Mouse (Mus musculus): ENCODE measurements around the gene Sf3a2. TPM values are rescaled to one million over a fixed set of nuclear protein-coding genes. Genes with fewer than 3 reads are reported as not detected.

The Sf3a2 gene
- total and polyA plus RNA-seq, 3 experiments, result 50.4 to 210 TPM; not detected in 1

GRCm38 (mm10) chr10:80805925-80806324, 7.9 kb downstream of the Sf3a2 start (continued):
- TF ChIP-seq NELFE (IDR thresholded peaks at IDR 0.05; ENCODE audit: low read depth, low read length), result no peak
- no peak for TF ChIP-seq MXI1 (IDR thresholded peaks at IDR 0.05; ENCODE audit: low read depth, low read length)
- no peak for TF ChIP-seq ELF1 (IDR thresholded peaks at IDR 0.05; ENCODE audit: low read depth, low read length)
- TF ChIP-seq GABPA (IDR thresholded peaks at IDR 0.05; ENCODE audit: low read depth, low read length), result no peak
- TF ChIP-seq ZC3H11A (IDR thresholded peaks at IDR 0.05; ENCODE audit: low read depth, low read length), result peak; percentile 58
- TF ChIP-seq RAD21 (IDR thresholded peaks at IDR 0.05; ENCODE audit: low read depth, low read length), result peak; percentile 71
- no peak; a peak in 1 of 4 replicates for TF ChIP-seq POLR2A (IDR thresholded peaks at IDR 0.05; ENCODE audit: control insufficient read depth in 1 of 2, insufficient read depth in 1 of 2, low read depth in 1 of 2, low read length in 2 of 2, poor library complexity in 1 of 2)
- TF ChIP-seq EP300 (IDR thresholded peaks at IDR 0.05; ENCODE audit: low read depth in 1 of 2, low read length in 2 of 2), result no peak

GRCm38 (mm10) chr10:80806341-80807056, 8.5 kb downstream of the Sf3a2 start:
- no peaks in the 10 kb centered on the region for H3K9me3 ChIP-seq (replicated peaks; ENCODE audit: insufficient read depth, low read length)
- H3K27me3 ChIP-seq (ENCODE audit: control insufficient read depth in 1 of 2, insufficient read depth in 2 of 2, low read length in 2 of 2), result no peaks in the 10 kb centered on the region
- H3K4me1 ChIP-seq (ENCODE audit: control insufficient read depth in 1 of 2, insufficient read depth in 2 of 2, low read length in 2 of 2), result 0 out of 4 replicates have a peak, but pooled peaks cover 0 to 5% of the 10 kb centered on the region in 2 experiments
- no peaks in the 10 kb centered on the region for H3K36me3 ChIP-seq (ENCODE audit: control insufficient read depth in 1 of 2, insufficient read depth in 2 of 2, low read length in 2 of 2)
- TF ChIP-seq KAT2A (conservative IDR thresholded peaks at IDR 0.05; ENCODE audit: low read depth, low read length) (no peak), RAD21 (IDR thresholded peaks at IDR 0.05; ENCODE audit: low read depth, low read length) (no peak), CHD2 (IDR thresholded peaks at IDR 0.05; ENCODE audit: low read length) (no peak), USF2 (IDR thresholded peaks at IDR 0.05; ENCODE audit: borderline replicate concordance in 1 of 2, insufficient read depth in 1 of 2, low read depth in 1 of 2, low read length in 2 of 2) (no peak), MAFK (IDR thresholded peaks at IDR 0.05; ENCODE audit: borderline replicate concordance, low read depth, low read length) (no peak), HCFC1 (IDR thresholded peaks at IDR 0.05; ENCODE audit: low read depth, low read length) (no peak)
- peak overlapping the region; percentile 78 for H3K9ac ChIP-seq (ENCODE audit: control insufficient read depth, low read depth, low read length, poor library complexity, severe bottlenecking)
- peaks cover 1% of the 10 kb centered on the region; the same call in 1 of the 2 replicates for H3K79me2 ChIP-seq (ENCODE audit: control insufficient read depth, insufficient read depth, low read length, poor library complexity)
- peak overlapping the region; percentile 11; the same call in 1 of the 2 replicates for H3K27ac ChIP-seq (ENCODE audit: control insufficient read depth, low read depth, low read length)
- peak overlapping the region; percentile 28 to 55; a peak in 3 of 4 replicates for H3K4me3 ChIP-seq (ENCODE audit: control insufficient read depth in 1 of 2, insufficient read depth in 1 of 2, low read depth in 2 of 2, low read length in 2 of 2)
- no peak for DNase-seq (ENCODE audit: low read depth, low spot score)

- H3K9ac ChIP-seq (ENCODE audit: control insufficient read depth, low read depth, low read length, poor library complexity, severe bottlenecking), result peak overlapping the region; percentile 78
- H3K4me3 ChIP-seq (ENCODE audit: control insufficient read depth in 1 of 2, insufficient read depth in 1 of 2, low read depth in 2 of 2, low read length in 2 of 2), result peak overlapping the region; percentile 28 to 55; a peak in 3 of 4 replicates
- H3K27me3 ChIP-seq (ENCODE audit: control insufficient read depth in 1 of 2, insufficient read depth in 2 of 2, low read length in 2 of 2), result no peaks in the 10 kb centered on the region
- H3K4me1 ChIP-seq (ENCODE audit: control insufficient read depth in 1 of 2, insufficient read depth in 2 of 2, low read length in 2 of 2), result 0 out of 4 replicates have a peak, but pooled peaks cover 0 to 5% of the 10 kb centered on the region in 2 experiments
- H3K79me2 ChIP-seq (ENCODE audit: control insufficient read depth, insufficient read depth, low read length, poor library complexity), result no peaks in the 10 kb centered on the region
- peak overlapping the region; percentile 11; the same call in 1 of the 2 replicates for H3K27ac ChIP-seq (ENCODE audit: control insufficient read depth, low read depth, low read length)
- DNase-seq (ENCODE audit: low read depth, low spot score), result peak; percentile 67
- no peaks in the 10 kb centered on the region for H3K9me3 ChIP-seq (replicated peaks; ENCODE audit: insufficient read depth, low read length)
- H3K36me3 ChIP-seq (ENCODE audit: control insufficient read depth in 1 of 2, insufficient read depth in 2 of 2, low read length in 2 of 2), result no peaks in the 10 kb centered on the region
- no peak for TF ChIP-seq UBTF (IDR thresholded peaks at IDR 0.05; ENCODE audit: borderline replicate concordance, insufficient read depth, low read depth, low read length)
- peak; percentile 72 for TF ChIP-seq MAX (IDR thresholded peaks at IDR 0.05; ENCODE audit: low read length)
- TF ChIP-seq ZNF384 (IDR thresholded peaks at IDR 0.05; ENCODE audit: low read depth, low read length), result no peak
- TF ChIP-seq MXI1 (IDR thresholded peaks at IDR 0.05; ENCODE audit: low read depth, low read length), result peak; percentile 27; the same call in 1 of the 2 replicates
- TF ChIP-seq USF2 (IDR thresholded peaks at IDR 0.05; ENCODE audit: borderline replicate concordance in 1 of 2, insufficient read depth in 1 of 2, low read depth in 1 of 2, low read length in 2 of 2), result no peak
- TF ChIP-seq USF1 (IDR thresholded peaks at IDR 0.05; ENCODE audit: low read depth, low read length), result peak; percentile 80
- TF ChIP-seq MYC (IDR thresholded peaks at IDR 0.05; ENCODE audit: low read depth, low read length), result 0 out of 2 replicates have a peak, but pooled peaks have one; percentile 26
- no peak for TF ChIP-seq GATA1 (IDR thresholded peaks at IDR 0.05; ENCODE audit: low read depth, low read length)
- no peak for TF ChIP-seq POLR2AphosphoS5 (IDR thresholded peaks at IDR 0.05; ENCODE audit: borderline replicate concordance, low read depth, low read length)
- no peak for TF ChIP-seq CHD2 (IDR thresholded peaks at IDR 0.05; ENCODE audit: low read length)
- no peak for TF ChIP-seq RAD21 (IDR thresholded peaks at IDR 0.05; ENCODE audit: low read depth, low read length)
- no peak for TF ChIP-seq ZMIZ1 (IDR thresholded peaks at IDR 0.05; ENCODE audit: low read depth, low read length)
- TF ChIP-seq NRF1 (IDR thresholded peaks at IDR 0.05; ENCODE audit: insufficient read depth, low read depth, low read length, poor library complexity, severe bottlenecking), result peak; percentile 75
- TF ChIP-seq SMC3 (IDR thresholded peaks at IDR 0.05; ENCODE audit: low read depth, low read length), result no peak
- no peak for TF ChIP-seq GABPA (IDR thresholded peaks at IDR 0.05; ENCODE audit: low read depth, low read length)
- peak in 1 of 2 experiments; percentile 52; a peak in 1 of 4 replicates for TF ChIP-seq POLR2A (IDR thresholded peaks at IDR 0.05; ENCODE audit: control insufficient read depth in 1 of 2, insufficient read depth in 1 of 2, low read depth in 1 of 2, low read length in 2 of 2, poor library complexity in 1 of 2)
- TF ChIP-seq ELF1 (IDR thresholded peaks at IDR 0.05; ENCODE audit: low read depth, low read length), result no peak
- no peak for TF ChIP-seq CHD1 (IDR thresholded peaks at IDR 0.05; ENCODE audit: low read depth, low read length)
- TF ChIP-seq NELFE (IDR thresholded peaks at IDR 0.05; ENCODE audit: low read depth, low read length), result peak; percentile 35; the same call in 1 of the 2 replicates
Observed at GRCm38 (mm10) chr10:80807057-80807627, 9.1 kb downstream of the Sf3a2 start.

All from MEL (cell line).